Mouse (Mus musculus) C2C12 (cell line): ENCODE data around the gene Vegfb.

Experiments
- CEBPB ChIP-seq: IDR thresholded peaks from one replicate; pipeline ENCODE4 v1.6.1; 2011; ENCODE audit warnings: low read depth, mild to moderate bottlenecking, control low read depth, moderate library complexity
- CTCF ChIP-seq: IDR thresholded peaks from one replicate; pipeline ENCODE4 v1.5.1; 2011; ENCODE audit not compliant: control insufficient read depth, insufficient read depth, insufficient read length
- FOSL1 ChIP-seq: IDR thresholded peaks from one replicate; pipeline ENCODE4 v1.8.0; 2011; ENCODE audit warnings: mild to moderate bottlenecking, low read length; ENCODE audit not compliant: poor library complexity, insufficient read depth, severe bottlenecking
- MAX ChIP-seq: IDR thresholded peaks from one replicate; pipeline ENCODE4 v1.6.1; 2011; ENCODE audit warnings: mild to moderate bottlenecking, control low read depth
- MYOG ChIP-seq: IDR thresholded peaks from one replicate; pipeline ENCODE4 v1.6.1; 2011; ENCODE audit not compliant: control insufficient read depth, insufficient read length; ENCODE audit errors: extremely low read depth
- USF1 ChIP-seq: IDR thresholded peaks from one replicate; pipeline ENCODE4 v1.6.1; 2011; ENCODE audit warnings: low read depth, mild to moderate bottlenecking, control low read depth, moderate library complexity

DNA sequence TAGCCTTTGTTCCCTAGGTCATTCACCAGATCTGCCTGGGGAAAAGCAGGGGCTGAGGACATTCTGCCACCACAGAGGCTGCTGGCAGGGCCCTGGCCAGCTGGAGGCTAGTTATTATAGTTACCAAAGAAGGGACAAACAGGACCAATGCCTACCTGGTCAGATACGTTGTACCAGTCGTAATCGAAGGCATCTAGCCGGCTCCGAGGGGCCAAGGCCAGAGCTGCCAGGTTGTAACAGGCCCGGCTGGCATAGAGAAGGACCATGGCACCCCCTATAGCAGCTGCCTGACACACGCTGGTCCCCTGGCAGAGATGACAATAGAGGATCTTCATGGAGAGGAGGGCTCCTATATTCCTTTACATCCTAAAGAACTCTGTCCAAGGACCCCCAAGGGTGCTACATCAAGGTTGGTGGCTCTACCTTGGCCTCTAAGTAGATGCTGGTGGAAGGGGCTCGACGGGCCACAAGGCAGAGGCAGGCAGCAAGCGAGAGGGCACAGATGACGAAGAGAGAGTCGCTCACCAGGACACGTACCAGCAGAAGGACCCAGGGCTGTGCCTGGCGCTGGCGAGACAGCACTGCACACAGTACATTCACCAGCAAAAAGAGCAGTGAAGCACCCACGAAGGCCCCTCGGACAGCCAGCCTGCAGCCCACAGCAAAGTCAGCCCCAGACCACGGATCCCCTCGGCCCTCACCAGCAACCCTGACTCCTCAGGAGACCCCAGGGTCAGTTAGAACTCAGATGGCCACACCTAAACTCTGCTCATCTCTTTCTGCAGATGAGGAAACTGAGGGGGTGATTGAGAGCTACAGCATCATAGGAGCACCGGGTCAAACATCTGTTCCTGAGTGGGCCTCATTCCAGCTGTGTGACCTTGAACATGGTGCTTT lies 48.1 kb downstream of the Vegfb start:
- TF ChIP-seq CTCF (no peak), MAX (no peak), MYOG (no peak), CEBPB (no peak), USF1 (no peak), FOSL1 (no peak)
